Mouse (Mus musculus) spleen, adult 2 months (tissue): ENCODE data around the gene Glo1.

ENCODE experiments used
- CTCF ChIP-seq: fragments of 200-500 bp; IDR thresholded peaks from 2 replicates; pipeline ENCODE4 v1.5.1; 2011; ENCODE audit warnings: mild to moderate bottlenecking, inconsistent platforms; ENCODE audit not compliant: insufficient read depth, insufficient read length, insufficient replicate concordance; ENCODE audit errors: extremely low read depth
- POLR2A ChIP-seq: fragments of 200-500 bp; IDR thresholded peaks from 2 replicates; pipeline ENCODE4 v1.6.1; 2011; ENCODE audit warnings: low read depth, low read length, inconsistent platforms

DNA sequence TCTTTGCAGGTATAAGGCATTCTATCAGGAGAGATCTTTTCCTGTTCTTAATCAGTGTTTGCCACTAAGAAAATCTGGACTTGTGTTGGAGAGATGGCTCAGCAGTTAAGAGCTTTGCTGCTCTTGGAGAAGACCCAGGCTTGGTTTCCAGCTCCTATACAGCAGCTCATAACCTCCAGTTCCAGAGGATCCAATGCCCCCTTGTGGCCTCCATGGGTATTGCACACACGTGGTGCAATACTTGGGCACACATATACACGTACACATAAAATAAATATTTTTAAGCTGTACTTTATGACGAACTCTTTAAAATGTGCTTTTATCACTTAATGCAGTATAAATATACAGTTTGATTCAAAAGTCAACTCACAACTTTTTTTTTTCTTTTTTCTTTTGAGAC lies 22.1 kb upstream of the Glo1 start:
- TF ChIP-seq POLR2A (no peak), CTCF (no peak)
